Mouse (Mus musculus): Measurements from ENCODE around the gene Smad3. TPM values are rescaled to one million over a fixed set of nuclear protein-coding genes. Genes with fewer than 3 reads are reported as not detected.
A peak's percentile ranks its signal among the peaks of the same experiment; 100 is the strongest.

Gene Smad3
- polyA plus RNA-seq, 1 experiment = 6.3 TPM

GRCm38 (mm10) chr9:63716150-63717138 lies 41.4 kb downstream of the Smad3 start:
- TF ChIP-seq MYOG (IDR thresholded peaks at IDR 0.05; ENCODE audit: control insufficient read depth, extremely low read depth, insufficient read length) = no peak
- TF ChIP-seq MAX (IDR thresholded peaks at IDR 0.05) = no peak
- no peak for TF ChIP-seq CTCF (IDR thresholded peaks at IDR 0.05; ENCODE audit: control insufficient read depth, insufficient read depth, insufficient read length)
- TF ChIP-seq FOSL1 (IDR thresholded peaks at IDR 0.05; ENCODE audit: insufficient read depth, low read length, poor library complexity, severe bottlenecking) = no peak
- no peak for TF ChIP-seq MYOD1 (IDR thresholded peaks at IDR 0.05; ENCODE audit: control insufficient read depth, insufficient read length, low read depth)
- peak; percentile 99 for TF ChIP-seq CEBPB (IDR thresholded peaks at IDR 0.05; ENCODE audit: low read depth)
- peak; percentile 39 for TF ChIP-seq USF1 (IDR thresholded peaks at IDR 0.05; ENCODE audit: low read depth)
- Histone ChIP-seq H3K4me3 (ENCODE audit: insufficient read depth, poor library complexity, severe bottlenecking) (no peak overlapping the region), H3K79me2 (ENCODE audit: control insufficient read depth, insufficient read depth) (peaks cover 29% of the 10 kb centered on the region), H3K79me3 (ENCODE audit: low read depth) (no peaks in the 10 kb centered on the region), H3K27me3 (ENCODE audit: control insufficient read depth, insufficient read depth, insufficient read length) (no peaks in the 10 kb centered on the region), H3K36me3 (ENCODE audit: control insufficient read depth, insufficient read depth) (peaks cover 8% of the 10 kb centered on the region), H3ac (ENCODE audit: control insufficient read depth, insufficient read length, low read depth) (no peak overlapping the region)

DNA sequence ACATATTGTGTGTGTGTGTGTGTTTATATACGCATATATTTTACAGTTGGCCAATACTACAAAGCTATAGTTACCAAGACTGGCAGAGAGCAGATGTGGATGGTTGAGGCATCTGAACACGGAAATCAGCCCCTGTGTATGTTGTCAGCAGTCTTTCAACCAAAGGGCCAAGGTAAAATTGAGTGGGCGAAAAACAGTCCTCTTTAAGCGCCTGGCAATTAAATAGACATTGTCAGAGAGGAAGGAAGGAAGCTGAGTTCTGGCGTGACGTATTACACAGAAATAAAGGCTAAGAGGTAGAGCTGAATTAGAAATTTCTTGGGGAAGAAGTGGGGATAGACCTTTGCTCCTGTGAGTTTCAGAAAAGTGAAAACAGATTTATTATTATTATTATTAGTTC lies 43.2 kb downstream of the Smad3 start:
- H3ac ChIP-seq (ENCODE audit: control insufficient read depth, insufficient read length, low read depth) = no peak overlapping the region

GRCm38 (mm10) chr9:63712838-63713237 lies 45.0 kb downstream of the Smad3 start:
- no peak overlapping the region for H3K4me3 ChIP-seq (ENCODE audit: insufficient read depth, poor library complexity, severe bottlenecking)
- TF ChIP-seq MYOD1 (IDR thresholded peaks at IDR 0.05; ENCODE audit: control insufficient read depth, insufficient read length, low read depth) (no peak), CEBPB (IDR thresholded peaks at IDR 0.05; ENCODE audit: low read depth) (no peak), USF1 (IDR thresholded peaks at IDR 0.05; ENCODE audit: low read depth) (no peak), CTCF (IDR thresholded peaks at IDR 0.05; ENCODE audit: control insufficient read depth, insufficient read depth, insufficient read length) (no peak), FOSL1 (IDR thresholded peaks at IDR 0.05; ENCODE audit: insufficient read depth, low read length, poor library complexity, severe bottlenecking) (no peak), MAX (IDR thresholded peaks at IDR 0.05) (no peak), MYOG (IDR thresholded peaks at IDR 0.05; ENCODE audit: control insufficient read depth, extremely low read depth, insufficient read length) (no peak)
- no peaks in the 10 kb centered on the region for H3K27me3 ChIP-seq (ENCODE audit: control insufficient read depth, insufficient read depth, insufficient read length)
- no peaks in the 10 kb centered on the region for H3K79me3 ChIP-seq (ENCODE audit: low read depth)
- peaks cover 4% of the 10 kb centered on the region for H3K36me3 ChIP-seq (ENCODE audit: control insufficient read depth, insufficient read depth)
- peaks cover 28% of the 10 kb centered on the region for H3K79me2 ChIP-seq (ENCODE audit: control insufficient read depth, insufficient read depth)
- H3ac ChIP-seq (ENCODE audit: control insufficient read depth, insufficient read length, low read depth) = no peak overlapping the region

More for the DNA sequence above, 43.2 kb downstream of the Smad3 start:
- no peak overlapping the region for H3K4me3 ChIP-seq (ENCODE audit: insufficient read depth, poor library complexity, severe bottlenecking)
- no peak for TF ChIP-seq MYOD1 (IDR thresholded peaks at IDR 0.05; ENCODE audit: control insufficient read depth, insufficient read length, low read depth)
- H3K79me3 ChIP-seq (ENCODE audit: low read depth) = no peaks in the 10 kb centered on the region
- H3K27me3 ChIP-seq (ENCODE audit: control insufficient read depth, insufficient read depth, insufficient read length) = no peaks in the 10 kb centered on the region
- peaks cover 21% of the 10 kb centered on the region for H3K79me2 ChIP-seq (ENCODE audit: control insufficient read depth, insufficient read depth)
- peaks cover 4% of the 10 kb centered on the region for H3K36me3 ChIP-seq (ENCODE audit: control insufficient read depth, insufficient read depth)

DNA sequence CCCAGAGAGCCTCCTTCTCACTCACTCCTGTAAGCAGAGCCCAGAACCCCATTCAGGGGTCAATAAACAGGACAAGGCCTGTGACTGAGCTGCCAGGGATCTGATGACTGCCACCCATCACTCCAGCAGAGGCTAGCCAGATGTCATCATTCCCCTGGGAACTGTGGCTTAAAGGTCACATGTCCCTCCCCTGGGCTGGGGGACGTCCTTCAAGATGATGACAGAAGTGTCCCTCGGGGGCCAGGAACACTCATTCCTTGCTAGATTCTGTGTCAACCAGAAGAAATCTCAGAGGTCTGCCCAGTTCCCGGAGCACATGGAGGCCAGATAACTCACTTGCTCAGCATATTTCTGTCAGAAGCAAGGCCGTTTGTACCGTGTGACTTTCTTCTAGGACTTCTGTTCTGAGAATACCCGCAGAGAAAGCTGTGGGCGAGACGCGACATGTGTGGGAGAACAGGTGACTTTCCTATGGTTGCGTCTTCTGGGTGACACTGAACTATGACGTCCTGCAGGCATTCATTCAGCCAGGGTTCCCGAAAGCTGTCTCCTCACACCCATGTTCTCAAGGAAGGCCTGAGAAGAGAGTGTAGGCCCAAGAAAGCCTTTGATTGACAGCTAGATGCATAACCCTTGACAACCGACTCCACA lies 46.1 kb downstream of the Smad3 start:
- Histone ChIP-seq H3K4me3 (ENCODE audit: insufficient read depth, poor library complexity, severe bottlenecking) (no peak overlapping the region), H3K27me3 (ENCODE audit: control insufficient read depth, insufficient read depth, insufficient read length) (no peaks in the 10 kb centered on the region), H3K36me3 (ENCODE audit: control insufficient read depth, insufficient read depth) (peaks cover 4% of the 10 kb centered on the region), H3K79me3 (ENCODE audit: low read depth) (no peaks in the 10 kb centered on the region), H3K79me2 (ENCODE audit: control insufficient read depth, insufficient read depth) (peaks cover 24% of the 10 kb centered on the region), H3ac (ENCODE audit: control insufficient read depth, insufficient read length, low read depth) (no peak overlapping the region)
- TF ChIP-seq MYOD1 (IDR thresholded peaks at IDR 0.05; ENCODE audit: control insufficient read depth, insufficient read length, low read depth) = no peak
- TF ChIP-seq CEBPB (IDR thresholded peaks at IDR 0.05; ENCODE audit: low read depth) = no peak
- TF ChIP-seq MAX (IDR thresholded peaks at IDR 0.05) = no peak
- no peak for TF ChIP-seq FOSL1 (IDR thresholded peaks at IDR 0.05; ENCODE audit: insufficient read depth, low read length, poor library complexity, severe bottlenecking)
- no peak for TF ChIP-seq CTCF (IDR thresholded peaks at IDR 0.05; ENCODE audit: control insufficient read depth, insufficient read depth, insufficient read length)
- no peak for TF ChIP-seq USF1 (IDR thresholded peaks at IDR 0.05; ENCODE audit: low read depth)

DNA sequence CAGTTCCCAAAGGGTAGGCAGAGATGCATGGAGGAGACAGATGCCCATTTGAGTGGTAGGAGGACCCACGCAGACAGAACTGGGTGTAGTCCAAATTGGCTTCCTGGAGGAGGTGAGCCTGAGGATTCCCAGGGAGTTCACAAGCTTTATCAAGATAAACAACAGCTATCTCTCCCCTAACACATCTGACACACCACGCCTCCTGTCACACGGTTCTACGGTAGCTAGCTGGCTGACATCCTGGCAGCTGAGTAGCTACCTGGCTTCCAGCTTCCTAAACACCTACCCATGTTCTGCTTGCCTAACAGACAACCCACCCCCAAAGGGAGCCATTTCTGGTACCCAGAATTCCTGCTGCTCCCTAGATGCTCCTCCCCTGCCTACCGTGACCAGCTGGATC lies 47.9 kb downstream of the Smad3 start:
- H3K4me3 ChIP-seq (ENCODE audit: insufficient read depth, poor library complexity, severe bottlenecking) = no peak overlapping the region
- H3K79me3 ChIP-seq (ENCODE audit: low read depth) = no peaks in the 10 kb centered on the region
- H3K79me2 ChIP-seq (ENCODE audit: control insufficient read depth, insufficient read depth) = peaks cover 22% of the 10 kb centered on the region
- H3K27me3 ChIP-seq (ENCODE audit: control insufficient read depth, insufficient read depth, insufficient read length) = no peaks in the 10 kb centered on the region
- TF ChIP-seq MYOD1 (IDR thresholded peaks at IDR 0.05; ENCODE audit: control insufficient read depth, insufficient read length, low read depth) (no peak), MAX (IDR thresholded peaks at IDR 0.05) (no peak), CEBPB (IDR thresholded peaks at IDR 0.05; ENCODE audit: low read depth) (no peak), MYOG (IDR thresholded peaks at IDR 0.05; ENCODE audit: control insufficient read depth, extremely low read depth, insufficient read length) (no peak), FOSL1 (IDR thresholded peaks at IDR 0.05; ENCODE audit: insufficient read depth, low read length, poor library complexity, severe bottlenecking) (no peak), USF1 (IDR thresholded peaks at IDR 0.05; ENCODE audit: low read depth) (no peak), CTCF (IDR thresholded peaks at IDR 0.05; ENCODE audit: control insufficient read depth, insufficient read depth, insufficient read length) (no peak)
- peaks cover 4% of the 10 kb centered on the region for H3K36me3 ChIP-seq (ENCODE audit: control insufficient read depth, insufficient read depth)
- no peak overlapping the region for H3ac ChIP-seq (ENCODE audit: control insufficient read depth, insufficient read length, low read depth)
